Mouse (Mus musculus): ENCODE measurements around the gene 1110008P14Rik. TPM values are rescaled to one million over a fixed set of nuclear protein-coding genes. Genes with fewer than 3 reads are reported as not detected.

Gene 1110008P14Rik
- polyA plus RNA-seq, 2 experiments = 32.6 to 40.8 TPM

DNA sequence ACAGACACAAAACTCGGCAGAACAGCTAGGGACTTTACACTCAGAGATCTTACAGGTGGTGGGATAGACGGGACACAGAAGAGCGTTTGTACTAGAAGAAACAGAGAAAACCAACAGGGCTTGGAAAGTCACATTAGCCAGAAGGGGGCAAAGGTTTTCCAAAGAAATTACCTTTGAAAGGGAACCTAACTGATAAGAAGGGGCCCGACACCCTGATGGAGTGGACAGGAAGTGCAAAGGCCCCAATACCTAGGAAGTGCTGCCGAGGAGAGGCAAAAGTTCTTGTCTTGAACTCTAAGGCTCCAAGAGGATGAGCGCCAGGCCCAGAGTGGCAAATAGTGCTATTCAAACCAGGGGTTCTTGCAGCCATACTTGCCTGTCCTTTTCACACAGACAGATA, 27.9 kb downstream of the 1110008P14Rik start:
- H3K9ac ChIP-seq (replicated peaks) = no peak overlapping the region
- H3K4me1 ChIP-seq (replicated peaks; ENCODE audit: control insufficient read depth in 2 of 2, insufficient read depth in 2 of 2, low read length in 1 of 2) = peaks cover 2 to 5% of the 10 kb centered on the region in 2 experiments; a peak in 2 of 4 replicates
- no peak for DNase-seq (ENCODE audit: low read depth in 3 of 3, low spot score in 3 of 3)
- H3K9me3 ChIP-seq (ENCODE audit: control insufficient read depth, low read length) = no peaks in the 10 kb centered on the region
- H3K27me3 ChIP-seq (ENCODE audit: control insufficient read depth, insufficient read depth, low read length) = peaks cover 22% of the 10 kb centered on the region
- H3K4me2 ChIP-seq (ENCODE audit: low read depth) = peak overlapping the region; percentile 65
- no peak overlapping the region for H3K4me3 ChIP-seq (ENCODE audit: insufficient read depth in 1 of 2, low read depth in 2 of 2, low read length in 2 of 2)
- WGBS (ENCODE audit: insufficient replicate concordance) = 47% methylated on average over 6 of the region's 6 CpGs
- H3K36me3 ChIP-seq (replicated peaks; ENCODE audit: control insufficient read depth, insufficient read depth, low read depth) = no peaks in the 10 kb centered on the region
- TF ChIP-seq EP300 (IDR thresholded peaks at IDR 0.05; ENCODE audit: low read depth) (no peak), CTCF (IDR thresholded peaks at IDR 0.05; ENCODE audit: low read depth) (no peak)
- ATAC-seq (ENCODE audit: insufficient read depth) = no peak
- no peak overlapping the region for H3K27ac ChIP-seq

DNA sequence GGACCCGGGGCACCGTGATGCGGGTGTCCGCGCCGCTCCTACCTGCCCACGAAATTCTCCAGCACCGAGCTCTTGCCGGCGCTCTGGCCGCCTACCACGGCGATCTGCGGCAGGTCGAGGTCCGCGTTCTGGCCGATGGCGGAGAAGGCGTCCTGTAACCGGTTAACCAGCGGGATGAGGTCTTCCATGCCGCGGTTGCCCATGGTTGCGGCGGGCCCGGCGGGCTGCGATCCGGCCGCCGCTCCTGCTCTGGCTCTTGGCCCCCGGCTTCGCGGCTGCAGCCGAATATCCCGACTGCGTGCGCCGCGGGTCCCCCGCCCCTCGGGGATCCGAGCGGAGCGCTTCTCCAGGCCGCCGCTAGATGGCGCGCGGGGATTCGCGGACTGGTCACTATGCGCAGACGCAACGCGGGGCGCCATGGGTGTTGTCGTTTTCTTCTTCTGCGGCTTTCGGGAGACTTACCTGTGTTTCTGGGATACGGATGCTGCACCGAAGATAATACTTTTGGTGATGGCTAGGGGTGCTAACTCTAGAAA, 28.7 kb downstream of the 1110008P14Rik start, which contains the start of gene Dnm1:
Gene Dnm1, minus strand, starts transcription at position 332 of the 536 bp plus-strand sequence.
- WGBS (ENCODE audit: insufficient replicate concordance) = under 1% methylated on average over 63 of the region's 63 CpGs
- Histone ChIP-seq H3K27ac (no peak within 1 kb of the TSS), H3K9ac (replicated peaks) (no peak within 1 kb of the TSS), H3K27me3 (ENCODE audit: control insufficient read depth, insufficient read depth, low read length) (peaks cover 22% of the 10 kb centered on the region), H3K9me3 (ENCODE audit: control insufficient read depth, low read length) (no peaks in the 10 kb centered on the region), H3K36me3 (replicated peaks; ENCODE audit: control insufficient read depth, insufficient read depth, low read depth) (no peaks in the 10 kb centered on the region), H3K4me3 (ENCODE audit: insufficient read depth in 1 of 2, low read depth in 2 of 2, low read length in 2 of 2) (peak within 1 kb of the TSS; percentile 20 to 50), H3K4me2 (ENCODE audit: low read depth) (peak within 1 kb of the TSS; percentile 65), H3K4me1 (replicated peaks; ENCODE audit: control insufficient read depth in 2 of 2, insufficient read depth in 2 of 2, low read length in 1 of 2) (peaks cover 2 to 5% of the 10 kb centered on the region in 2 experiments; a peak in 2 of 4 replicates)
- ATAC-seq (ENCODE audit: insufficient read depth) (peak; percentile 65; the same call in 1 of the 2 replicates), DNase-seq (ENCODE audit: low read depth in 3 of 3, low spot score in 3 of 3) (peak; percentile 59 to 61 (median 61))
- TF ChIP-seq EP300 (IDR thresholded peaks at IDR 0.05; ENCODE audit: low read depth) (no peak), CTCF (IDR thresholded peaks at IDR 0.05; ENCODE audit: low read depth) (peak; percentile 92)

DNA sequence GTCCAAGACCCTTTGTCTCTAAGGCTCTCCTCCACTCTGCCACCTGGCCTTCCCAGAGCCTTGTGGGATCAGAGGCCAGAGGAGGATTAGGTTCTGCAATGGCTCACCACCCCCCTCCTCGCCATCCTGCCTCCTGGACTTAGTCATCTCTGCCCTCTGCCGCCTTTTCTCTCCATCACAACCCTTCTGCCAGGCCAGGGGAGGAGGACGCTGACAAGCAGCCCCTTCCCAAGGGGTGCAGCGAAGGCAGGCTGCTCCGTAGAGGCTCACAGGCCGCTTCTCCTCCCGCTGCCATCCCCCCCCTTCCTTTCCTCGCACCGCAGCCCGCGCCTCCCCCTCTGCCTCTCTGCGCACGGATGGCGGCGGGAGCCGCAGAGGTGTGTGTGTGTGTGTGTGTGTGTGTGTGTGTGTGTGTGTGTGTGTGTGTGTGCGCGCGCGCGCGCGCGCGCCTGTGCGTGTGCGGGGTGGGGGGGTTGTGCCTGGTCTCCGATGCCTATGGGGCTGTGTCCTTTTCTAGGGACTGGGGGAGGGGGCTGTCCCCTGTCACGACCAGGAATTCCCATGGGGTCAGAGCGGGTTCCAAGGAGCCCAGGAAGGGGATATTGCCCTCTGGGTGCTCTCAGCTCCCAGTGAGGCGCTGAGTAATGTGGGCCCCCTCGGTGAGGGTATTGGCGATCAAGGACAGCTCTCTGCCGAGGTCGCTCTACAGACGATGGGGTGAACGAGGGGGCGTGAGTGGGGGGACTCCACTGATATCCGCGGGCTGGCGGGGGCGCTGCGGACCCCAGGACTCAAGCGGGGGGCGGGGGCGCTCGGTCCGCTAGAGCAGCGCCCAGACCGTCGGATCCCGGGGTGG, 29.4 kb downstream of the 1110008P14Rik start, which contains the start of gene Ciz1:
Gene Ciz1, plus strand, starts transcription at position 177 of the 856 bp plus-strand sequence.
- Histone ChIP-seq H3K27ac (no peak within 1 kb of the TSS), H3K36me3 (replicated peaks; ENCODE audit: control insufficient read depth, insufficient read depth, low read depth) (no peaks in the 10 kb centered on the region), H3K4me1 (replicated peaks; ENCODE audit: control insufficient read depth in 2 of 2, insufficient read depth in 2 of 2, low read length in 1 of 2) (peaks cover 2 to 5% of the 10 kb centered on the region in 2 experiments; a peak in 2 of 4 replicates), H3K9me3 (ENCODE audit: control insufficient read depth, low read length) (no peaks in the 10 kb centered on the region), H3K27me3 (ENCODE audit: control insufficient read depth, insufficient read depth, low read length) (peaks cover 22% of the 10 kb centered on the region), H3K9ac (replicated peaks) (no peak within 1 kb of the TSS), H3K4me2 (ENCODE audit: low read depth) (peak within 1 kb of the TSS; percentile 65), H3K4me3 (ENCODE audit: insufficient read depth in 1 of 2, low read depth in 2 of 2, low read length in 2 of 2) (peak within 1 kb of the TSS; percentile 20 to 50)
- TF ChIP-seq EP300 (IDR thresholded peaks at IDR 0.05; ENCODE audit: low read depth) (no peak), CTCF (IDR thresholded peaks at IDR 0.05; ENCODE audit: low read depth) (no peak)
- DNase-seq (ENCODE audit: low read depth in 3 of 3, low spot score in 3 of 3) (no peak), ATAC-seq (ENCODE audit: insufficient read depth) (no peak)
- 2% methylated on average over 52 of the region's 52 CpGs for WGBS (ENCODE audit: insufficient replicate concordance)

DNA sequence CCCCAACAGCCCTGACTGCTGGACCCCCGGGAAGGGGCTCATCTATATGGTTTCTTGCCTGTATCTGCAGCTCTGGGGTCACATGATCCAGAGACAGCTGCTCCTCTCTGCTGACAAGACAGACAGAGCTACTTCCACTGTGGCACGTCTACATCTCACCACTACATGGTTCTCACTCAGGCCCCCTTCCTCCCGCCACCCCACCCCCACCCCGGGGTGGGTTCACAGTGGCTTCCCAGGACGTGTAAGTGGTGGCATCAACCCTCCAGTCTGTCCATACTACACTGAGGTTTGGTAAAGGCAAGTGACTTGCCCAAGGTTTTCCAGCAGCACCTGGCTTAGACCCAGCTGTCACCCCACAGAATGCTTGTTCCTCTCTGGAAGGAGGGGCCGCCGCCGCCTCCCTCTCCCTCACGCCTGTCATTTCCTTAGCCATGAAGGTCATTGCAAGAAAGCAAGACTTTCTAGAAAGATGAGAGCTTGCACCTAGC, 30.2 kb downstream of the 1110008P14Rik start:
- ATAC-seq (ENCODE audit: insufficient read depth) (no peak), DNase-seq (ENCODE audit: low read depth in 3 of 3, low spot score in 3 of 3) (no peak)
- Histone ChIP-seq H3K27ac (no peak overlapping the region), H3K4me3 (ENCODE audit: insufficient read depth in 1 of 2, low read depth in 2 of 2, low read length in 2 of 2) (no peak overlapping the region), H3K4me1 (replicated peaks; ENCODE audit: control insufficient read depth in 2 of 2, insufficient read depth in 2 of 2, low read length in 1 of 2) (peaks cover 2 to 5% of the 10 kb centered on the region in 2 experiments; a peak in 2 of 4 replicates), H3K4me2 (ENCODE audit: low read depth) (no peak overlapping the region), H3K27me3 (ENCODE audit: control insufficient read depth, insufficient read depth, low read length) (peaks cover 22% of the 10 kb centered on the region), H3K9ac (replicated peaks) (no peak overlapping the region), H3K9me3 (ENCODE audit: control insufficient read depth, low read length) (no peaks in the 10 kb centered on the region), H3K36me3 (replicated peaks; ENCODE audit: control insufficient read depth, insufficient read depth, low read depth) (no peaks in the 10 kb centered on the region)
- TF ChIP-seq CTCF (IDR thresholded peaks at IDR 0.05; ENCODE audit: low read depth) = no peak
- no peak for TF ChIP-seq EP300 (IDR thresholded peaks at IDR 0.05; ENCODE audit: low read depth)
- WGBS (ENCODE audit: insufficient replicate concordance) = 39% methylated on average over 9 of the region's 9 CpGs
